Mouse (Mus musculus) spleen, adult 10 weeks (tissue): Measurements from ENCODE around the gene Asgr2. TPM values are rescaled to one million over a fixed set of nuclear protein-coding genes. Genes with fewer than 3 reads are reported as not detected.

ENCODE experiments used
- polyA plus RNA-seq: library from polyadenylated mRNA; stranded (reverse); fragments of 350-450 nt; fragmentation: Illumina TruSeq; extraction: RNeasy Lipid Tissue Mini Kit (QIAGEN cat#74804); gene quantifications from one replicate; pipeline ENCODE4 v1.2.3, GENCODE M21; 2015; ENCODE audit warnings: low replicate concordance; ENCODE audit not compliant: insufficient read depth

The Asgr2 gene
- 0.68 TPM for polyA plus RNA-seq

GRCm38 (mm10) chr11:70091986-70092783 lies at the start of gene Asgr2:
Gene Asgr2, plus strand, starts transcription at chr11:70092644.

GRCm38 (mm10) chr11:70053898-70054570 lies 38.4 kb upstream of the Asgr2 start, which contains the start of gene Asgr1:
Gene Asgr1, plus strand, starts transcription at chr11:70054085.

GRCm38 (mm10) chr11:70129926-70130379 lies 37.5 kb downstream of the Asgr2 start, which contains the start of gene Mgl2:
Gene Mgl2, plus strand, starts transcription at chr11:70130329.

Other genes starting within 250 kb of the Asgr2 start
- 11.9 TPM for gene Plscr3, start 246.3 kb upstream of the Asgr2 start, polyA plus RNA-seq
- 0.26 TPM for gene Tnk1, start 233.9 kb upstream of the Asgr2 start, polyA plus RNA-seq
- not detected for gene Tmem95, start 214.6 kb upstream of the Asgr2 start, polyA plus RNA-seq
- gene Kctd11, start 211.2 kb upstream of the Asgr2 start, polyA plus RNA-seq: 4.5 TPM
- 190 TPM for gene Acap1, start 197.1 kb upstream of the Asgr2 start, polyA plus RNA-seq
- gene 2810408A11Rik, start 191.7 kb upstream of the Asgr2 start, polyA plus RNA-seq: 3.1 TPM
- 19.6 TPM for gene Neurl4, start 191.6 kb upstream of the Asgr2 start, polyA plus RNA-seq
- gene Gps2, start 178.8 kb upstream of the Asgr2 start, polyA plus RNA-seq: 80.2 TPM
- gene Eif5a, start 170.7 kb upstream of the Asgr2 start, polyA plus RNA-seq: 389 TPM
- 0.41 TPM for gene Ybx2, start 156.8 kb upstream of the Asgr2 start, polyA plus RNA-seq
- gene Slc2a4, start 144.5 kb upstream of the Asgr2 start, polyA plus RNA-seq: 1.2 TPM
- 0.72 TPM for gene Cldn7, start 127.9 kb upstream of the Asgr2 start, polyA plus RNA-seq
- gene Ctdnep1, start 111.5 kb upstream of the Asgr2 start, polyA plus RNA-seq: 106 TPM
- 46.5 TPM for gene Elp5, start 110.1 kb upstream of the Asgr2 start, polyA plus RNA-seq
- 492 TPM for gene Gabarap, start 101.5 kb upstream of the Asgr2 start, polyA plus RNA-seq
- gene Phf23, start 96.9 kb upstream of the Asgr2 start, polyA plus RNA-seq: 67.0 TPM
- 9.8 TPM for gene Dvl2, start 92.0 kb upstream of the Asgr2 start, polyA plus RNA-seq
- gene Acadvl, start 77.2 kb upstream of the Asgr2 start, polyA plus RNA-seq: 41.9 TPM
- 9.5 TPM for gene Dlg4, start 75.7 kb upstream of the Asgr2 start, polyA plus RNA-seq
- not detected for gene Asgr1, start 38.6 kb upstream of the Asgr2 start, polyA plus RNA-seq
- 2.1 TPM for gene Mgl2, start 37.7 kb downstream of the Asgr2 start, polyA plus RNA-seq
- gene Clec10a, start 63.6 kb downstream of the Asgr2 start, polyA plus RNA-seq: 10.4 TPM
- not detected for gene Slc16a11, start 120.1 kb downstream of the Asgr2 start, polyA plus RNA-seq
- gene Slc16a13, start 128.4 kb downstream of the Asgr2 start, polyA plus RNA-seq: 4.4 TPM
- gene Bcl6b, start 137.2 kb downstream of the Asgr2 start, polyA plus RNA-seq: 6.9 TPM
- gene 0610010K14Rik, start 145.3 kb downstream of the Asgr2 start, polyA plus RNA-seq: 38.9 TPM
- 2.0 TPM for gene Gm21988, start 147.2 kb downstream of the Asgr2 start, polyA plus RNA-seq
- 43.9 TPM for gene Rnasek, start 147.2 kb downstream of the Asgr2 start, polyA plus RNA-seq
- 8.8 TPM for gene Alox12, start 162.7 kb downstream of the Asgr2 start, polyA plus RNA-seq
- not detected for gene Alox12e, start 230.0 kb downstream of the Asgr2 start, polyA plus RNA-seq